Mouse (Mus musculus) naive thymus-derived CD4-positive, alpha-beta T cell, adult 2 months (primary cell): ENCODE measurements around the gene Tph1.

Experiments
- DNase-seq: peaks from one replicate; pipeline ENCODE4 v3.0.0-alpha.2; 2011; ENCODE audit warnings: low read depth

Tph1 gene

GRCm38 (mm10) chr7:46648431-46649140, 23.8 kb downstream of the Tph1 start:
- DNase-seq = no peak

- no peak for DNase-seq
These were observed 29.2 kb downstream of the Tph1 start for GRCm38 (mm10) chr7:46643172-46643571.

- no peak for DNase-seq
These were observed 32.3 kb downstream of the Tph1 start for GRCm38 (mm10) chr7:46640062-46640461.

- DNase-seq = peak; percentile 83
These were observed 32.7 kb downstream of the Tph1 start, which contains the start of gene Sergef for GRCm38 (mm10) chr7:46639692-46640031. Sergef (minus strand) TSS chr7:46639807.

- DNase-seq = no peak
These were observed 33.2 kb downstream of the Tph1 start for GRCm38 (mm10) chr7:46638889-46639691.

GRCm38 (mm10) chr7:46628375-46628975, 43.9 kb downstream of the Tph1 start:
- no peak for DNase-seq

- DNase-seq = no peak
These were observed 48.4 kb downstream of the Tph1 start for GRCm38 (mm10) chr7:46623979-46624378.

- no peak for DNase-seq
These were observed 53.8 kb downstream of the Tph1 start for GRCm38 (mm10) chr7:46618416-46619110.

- DNase-seq = no peak
These were observed 55.8 kb downstream of the Tph1 start for GRCm38 (mm10) chr7:46616429-46617005.

- no peak for DNase-seq
These were observed 56.9 kb downstream of the Tph1 start for GRCm38 (mm10) chr7:46615256-46615977.

GRCm38 (mm10) chr7:46614263-46614662, 58.1 kb downstream of the Tph1 start:
- no peak for DNase-seq

GRCm38 (mm10) chr7:46613091-46613490, 59.2 kb downstream of the Tph1 start:
- DNase-seq = no peak

- no peak for DNase-seq
These were observed 59.9 kb downstream of the Tph1 start for GRCm38 (mm10) chr7:46612421-46612937.

GRCm38 (mm10) chr7:46611970-46612369, 60.4 kb downstream of the Tph1 start:
- DNase-seq = no peak

GRCm38 (mm10) chr7:46609317-46609716, 63.0 kb downstream of the Tph1 start:
- DNase-seq = no peak

- DNase-seq = no peak
These were observed 64.8 kb downstream of the Tph1 start for GRCm38 (mm10) chr7:46607428-46608055.

- peak; percentile 79 for DNase-seq
These were observed 65.3 kb downstream of the Tph1 start for GRCm38 (mm10) chr7:46607031-46607426.

- DNase-seq = peak; percentile 70
These were observed 65.8 kb downstream of the Tph1 start for GRCm38 (mm10) chr7:46606391-46607030.

- no peak for DNase-seq
These were observed 69.3 kb downstream of the Tph1 start for GRCm38 (mm10) chr7:46603051-46603450.

GRCm38 (mm10) chr7:46602079-46602478, 70.3 kb downstream of the Tph1 start:
- DNase-seq = no peak
